Comparison of ENCODE assay signal across 8 mouse cellular contexts in genomic region chr16:91932082-91932690, GRCm38 (mm10).
DNase-seq lines count a peak whose midpoint lies in the region; ATAC-seq lines count a peak whose summit lies in the region.

No protein-coding gene starts in this region.

- no peak overlapping the region for H3K9ac ChIP-seq in lung, embryonic 15.5 days
- H3K9ac ChIP-seq in forebrain, embryonic 12.5 days, result no peak overlapping the region
- H3K9ac ChIP-seq in limb, embryonic 12.5 days (replicated peaks), result no peak overlapping the region
- no peak overlapping the region; the same call in 1 of the 2 replicates for H3K9ac ChIP-seq in neural tube, embryonic 15.5 days (replicated peaks)

- peaks cover 23% of the 10 kb centered on the region for H3K36me3 ChIP-seq in lung, embryonic 15.5 days
- H3K36me3 ChIP-seq in forebrain, embryonic 12.5 days (replicated peaks), result peaks cover 28% of the 10 kb centered on the region
- peaks cover 28% of the 10 kb centered on the region for H3K36me3 ChIP-seq in limb, embryonic 12.5 days
- peaks cover 25% of the 10 kb centered on the region for H3K36me3 ChIP-seq in neural tube, embryonic 15.5 days

- H3K27me3 ChIP-seq in lung, embryonic 15.5 days, result no peaks in the 10 kb centered on the region
- H3K27me3 ChIP-seq in forebrain, embryonic 12.5 days, result no peaks in the 10 kb centered on the region
- no peaks in the 10 kb centered on the region for H3K27me3 ChIP-seq in limb, embryonic 12.5 days
- no peaks in the 10 kb centered on the region for H3K27me3 ChIP-seq in neural tube, embryonic 15.5 days (replicated peaks)

- no peak for DNase-seq in lung, postnatal 36 days
- no peak for DNase-seq in urinary bladder, adult 18-20 months (ENCODE audit: low spot score in 2 of 2)
- no peak for DNase-seq in left cerebral cortex, adult 18-20 months (ENCODE audit: low spot score in 2 of 2)

- no peak overlapping the region for H3K27ac ChIP-seq in lung, embryonic 15.5 days
- no peak overlapping the region for H3K27ac ChIP-seq in forebrain, embryonic 12.5 days
- no peak overlapping the region for H3K27ac ChIP-seq in limb, embryonic 12.5 days
- H3K27ac ChIP-seq in neural tube, embryonic 15.5 days (replicated peaks), result no peak overlapping the region

- ATAC-seq in lung, embryonic 15.5 days (ENCODE audit: borderline replicate concordance, extremely low read depth, low FRiP score, low TSS enrichment), result no peak
- ATAC-seq in forebrain, embryonic 12.5 days (ENCODE audit: low FRiP score), result no peak
- no peak for ATAC-seq in limb, embryonic 12.5 days (ENCODE audit: insufficient number of reproducible peaks, insufficient read depth, low FRiP score, low TSS enrichment, low read depth)
- ATAC-seq in neural tube, embryonic 15.5 days (ENCODE audit: low FRiP score), result no peak
- ATAC-seq in granulocyte monocyte progenitor cell, adult 5-6 weeks (replicated peaks; ENCODE audit: poor library complexity, severe bottlenecking), result no peak

- H3K4me3 ChIP-seq in lung, embryonic 15.5 days, result peak overlapping the region; percentile 85
- H3K4me3 ChIP-seq in forebrain, embryonic 12.5 days (replicated peaks), result peak overlapping the region; percentile 96
- peak overlapping the region; percentile 87 for H3K4me3 ChIP-seq in limb, embryonic 12.5 days (replicated peaks)
- peak overlapping the region; percentile 90 for H3K4me3 ChIP-seq in neural tube, embryonic 15.5 days (replicated peaks)

- peak overlapping the region; percentile 47 for H3K4me2 ChIP-seq in lung, embryonic 15.5 days
- peak overlapping the region; percentile 78 for H3K4me2 ChIP-seq in forebrain, embryonic 12.5 days
- peak overlapping the region; percentile 73 for H3K4me2 ChIP-seq in limb, embryonic 12.5 days
- peak overlapping the region; percentile 72 for H3K4me2 ChIP-seq in neural tube, embryonic 15.5 days

- H3K4me1 ChIP-seq in lung, embryonic 15.5 days, result peaks cover 6% of the 10 kb centered on the region
- peaks cover 15% of the 10 kb centered on the region for H3K4me1 ChIP-seq in forebrain, embryonic 12.5 days
- H3K4me1 ChIP-seq in limb, embryonic 12.5 days (replicated peaks), result peaks cover 13% of the 10 kb centered on the region
- peaks cover 15% of the 10 kb centered on the region for H3K4me1 ChIP-seq in neural tube, embryonic 15.5 days

- no peaks in the 10 kb centered on the region for H3K9me3 ChIP-seq in lung, embryonic 15.5 days
- H3K9me3 ChIP-seq in forebrain, embryonic 12.5 days, result no peaks in the 10 kb centered on the region
- H3K9me3 ChIP-seq in limb, embryonic 12.5 days, result no peaks in the 10 kb centered on the region
- no peaks in the 10 kb centered on the region for H3K9me3 ChIP-seq in neural tube, embryonic 15.5 days (replicated peaks)

- WGBS in lung, embryonic 15.5 days, result 53% methylated on average over 8 of the region's 8 CpGs
- WGBS in forebrain, embryonic 12.5 days, result 59% methylated on average over 8 of the region's 8 CpGs
- WGBS in limb, embryonic 12.5 days, result 55% methylated on average over 8 of the region's 8 CpGs
- 56% methylated on average over 8 of the region's 8 CpGs for WGBS in neural tube, embryonic 15.5 days
